Mouse (Mus musculus) B cell, adult 67 days (primary cell): ENCODE measurements around the gene Rp2. TPM values are rescaled to one million over a fixed set of nuclear protein-coding genes. Genes with fewer than 3 reads are reported as not detected.

Experiments
- total RNA-seq, 2 experiments: library from RNA; stranded (reverse); gene quantifications; 4 replicates each; pipeline ENCODE4 v1.2.4; 2023

Gene Rp2
- 10 to 100 TPM; 41.6 to 49.2 TPM for total RNA-seq

GRCm38 (mm10) chrX:20364391-20365365 lies at the start of gene Rp2:
Gene Rp2 (plus strand): TSS chrX:20364481.

GRCm38 (mm10) chrX:20425140-20425838 lies 61.0 kb downstream of the Rp2 start, which contains the start of gene Jade3:
Gene Jade3 (plus strand): TSS chrX:20425688.

Other genes with a start within 250 kb of the Rp2 start
- 100 to 1,000 TPM; 103 to 146 TPM for gene Slc9a7, start 72.7 kb upstream of the Rp2 start, total RNA-seq
- gene Jade3, start 61.2 kb downstream of the Rp2 start, total RNA-seq: 1 to 10 TPM; 4.9 to 5.7 TPM
- gene Rgn, start 185.3 kb downstream of the Rp2 start, total RNA-seq: not detected